Mouse (Mus musculus): ENCODE results near the gene Actg1. TPM values are rescaled to one million over a fixed set of nuclear protein-coding genes. Genes with fewer than 3 reads are reported as not detected.

Gene Actg1
- total RNA-seq, 2 experiments from 2014 or later: 1,262 to 1,401 TPM

DNA sequence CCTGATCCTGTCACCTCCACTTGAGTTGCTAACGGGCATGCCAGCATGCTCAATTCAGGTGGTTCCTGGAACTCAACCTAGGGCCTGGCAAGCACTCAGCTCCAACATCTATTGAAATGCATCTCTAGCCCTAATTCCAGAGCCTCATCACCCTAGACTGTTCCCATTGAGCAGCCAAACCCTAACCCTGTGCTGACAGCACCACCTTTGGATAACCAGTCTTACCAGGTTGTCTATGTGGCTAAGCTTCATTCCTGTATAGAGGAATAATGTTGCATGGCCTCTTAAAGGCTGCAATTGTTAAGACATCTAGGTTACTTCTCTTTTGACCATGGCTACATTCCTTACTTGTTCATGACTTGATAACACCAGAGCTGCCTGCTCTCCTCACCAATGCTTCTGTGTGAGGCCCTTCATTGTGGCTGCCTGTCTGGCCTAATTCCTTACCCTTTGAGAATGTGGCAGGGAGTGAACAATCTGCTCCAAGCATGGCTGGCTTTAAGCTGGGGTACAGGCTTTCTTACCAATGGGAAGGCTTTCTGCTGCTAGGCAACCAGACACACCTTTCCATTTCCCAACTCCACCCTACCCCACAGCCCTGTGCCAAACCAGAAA lies 3.2 kb downstream of the Actg1 start:
- DNase-seq: no peak

DNA sequence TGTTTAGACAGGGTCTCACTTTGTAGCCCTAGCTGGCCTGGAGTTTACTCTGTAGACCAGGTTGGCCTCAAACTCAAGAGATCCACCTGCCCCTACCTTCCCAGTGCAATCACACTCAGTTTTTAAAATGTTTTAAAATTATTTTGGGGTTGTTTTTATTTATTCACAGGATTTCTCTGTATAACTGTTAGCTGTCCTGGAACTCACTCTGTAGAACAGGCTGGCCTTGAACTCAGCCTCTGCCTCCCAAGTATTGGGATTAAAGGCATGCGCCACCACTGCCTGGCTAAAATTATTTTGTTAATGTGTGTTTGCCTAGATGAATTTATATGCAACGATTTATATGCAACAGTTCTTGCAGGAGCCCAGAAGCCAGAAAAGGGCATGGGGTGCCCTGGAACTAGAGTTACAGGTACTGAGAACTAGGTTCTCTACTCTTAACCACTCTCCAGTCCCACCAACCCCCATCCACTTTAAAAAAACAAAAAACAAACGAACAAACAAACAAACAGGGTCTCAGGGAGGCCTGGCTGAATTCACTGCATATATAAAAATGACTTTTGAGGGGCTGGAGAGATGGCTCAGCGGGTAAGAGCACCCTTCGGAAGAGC lies 3.9 kb downstream of the Actg1 start:
- no peak for DNase-seq

DNA sequence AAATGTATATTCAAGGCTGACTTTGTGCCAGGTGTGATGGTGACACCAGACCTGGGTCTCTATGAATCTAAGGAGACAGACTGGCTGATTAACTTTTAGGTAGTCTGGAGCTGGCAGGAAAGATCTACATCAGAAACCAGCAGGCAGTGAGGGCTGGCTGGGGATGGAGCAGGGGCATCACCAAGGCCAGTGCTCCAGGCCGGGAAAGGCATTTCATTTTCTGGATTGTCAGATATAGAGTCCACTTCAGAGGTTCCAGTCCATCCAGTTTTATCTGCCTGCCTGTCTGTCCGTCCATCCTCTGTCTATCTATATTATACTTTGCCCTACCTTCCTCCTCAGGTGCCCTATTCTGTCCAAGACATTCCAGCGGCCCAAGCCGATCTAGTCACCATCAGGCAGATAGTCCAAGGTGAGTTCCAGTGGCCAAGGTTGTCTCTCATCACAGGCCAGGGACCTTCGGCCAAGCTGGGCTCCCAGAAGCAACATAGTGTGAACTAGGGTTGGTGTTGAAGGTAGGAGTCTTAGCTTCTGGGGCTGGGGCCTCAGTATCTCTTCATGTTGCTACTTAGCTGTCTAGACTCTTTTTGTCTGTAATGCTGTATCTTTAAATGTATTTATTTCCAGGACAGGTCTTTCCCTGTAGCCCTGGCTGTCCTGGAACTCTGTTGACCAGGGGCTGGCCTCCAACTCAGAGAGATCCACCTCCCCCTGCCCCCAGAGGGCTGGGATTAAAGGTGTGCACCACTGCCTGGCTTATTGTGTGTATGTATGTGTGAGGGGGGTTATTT lies 4.6 kb downstream of the Actg1 start:
- DNase-seq: no peak

DNA sequence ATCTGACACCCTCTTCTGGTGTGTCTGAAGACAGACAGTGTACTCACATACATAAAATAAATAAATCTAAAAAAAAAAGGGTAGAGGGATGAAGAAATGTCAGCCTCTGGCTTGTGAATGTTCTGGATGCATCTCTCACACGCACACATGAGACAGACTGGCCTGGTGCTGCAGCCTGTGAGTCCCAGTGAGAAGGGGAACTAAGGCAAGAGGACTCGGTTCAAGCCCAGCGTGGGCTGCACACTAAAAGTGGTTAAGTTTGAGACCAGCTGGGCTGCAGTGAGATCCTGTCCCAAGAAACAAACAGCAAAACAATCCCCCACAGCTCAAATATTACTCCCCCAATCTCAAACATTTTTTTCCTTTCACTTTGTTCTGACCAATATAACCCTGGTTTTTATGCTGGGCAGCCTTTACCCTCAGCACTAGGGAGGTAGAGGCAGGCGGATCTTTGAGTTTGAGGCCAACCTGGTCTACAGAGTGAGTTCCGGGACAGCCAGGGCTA lies 5.6 kb downstream of the Actg1 start:
- DNase-seq: no peak

DNA sequence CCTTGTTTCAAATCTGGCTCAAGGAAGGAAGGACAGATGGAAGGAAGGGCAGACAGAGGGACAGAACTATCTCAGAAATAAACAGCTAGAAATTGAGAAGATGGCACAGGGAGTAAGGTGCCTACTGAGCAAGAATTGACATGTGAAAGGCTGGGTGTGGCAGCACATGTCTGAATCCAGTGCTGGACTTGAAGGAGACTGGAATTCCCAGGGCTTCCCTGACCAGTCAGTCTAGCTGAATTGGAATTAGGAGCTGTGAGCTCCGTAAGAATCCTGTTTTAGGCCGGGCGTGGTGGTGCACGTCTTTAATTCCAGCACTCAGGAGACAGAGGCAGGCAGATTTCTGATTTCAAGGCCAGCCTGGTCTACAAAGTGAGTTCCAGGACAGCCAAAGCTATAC lies 6.7 kb downstream of the Actg1 start:
- no peak for DNase-seq

DNA sequence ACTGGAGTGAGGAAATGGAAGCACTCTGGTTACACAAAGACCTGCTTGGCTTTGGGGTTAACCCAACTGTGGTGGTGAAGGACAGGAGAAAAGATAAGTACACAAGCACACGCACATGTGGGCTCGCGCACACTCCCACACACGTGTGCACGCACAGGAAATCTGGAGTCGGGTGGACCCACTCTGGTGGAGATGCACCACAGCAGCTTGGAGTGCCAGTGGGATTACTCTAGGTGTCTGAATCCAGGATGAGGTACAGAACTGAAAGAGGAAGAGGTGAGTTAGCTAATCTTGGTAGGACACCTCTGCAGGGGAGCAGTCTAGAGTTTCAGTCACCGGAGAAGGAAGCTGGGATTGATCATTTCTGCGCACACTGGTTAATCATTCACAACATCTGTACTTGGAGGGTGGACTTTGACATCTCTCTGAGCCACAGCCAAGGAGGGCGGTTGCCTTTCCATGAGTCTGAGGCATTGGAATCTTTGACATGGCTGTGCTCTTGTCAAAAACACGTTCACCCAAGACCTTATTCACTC lies 8.3 kb downstream of the Actg1 start:
- DNase-seq: no peak

DNA sequence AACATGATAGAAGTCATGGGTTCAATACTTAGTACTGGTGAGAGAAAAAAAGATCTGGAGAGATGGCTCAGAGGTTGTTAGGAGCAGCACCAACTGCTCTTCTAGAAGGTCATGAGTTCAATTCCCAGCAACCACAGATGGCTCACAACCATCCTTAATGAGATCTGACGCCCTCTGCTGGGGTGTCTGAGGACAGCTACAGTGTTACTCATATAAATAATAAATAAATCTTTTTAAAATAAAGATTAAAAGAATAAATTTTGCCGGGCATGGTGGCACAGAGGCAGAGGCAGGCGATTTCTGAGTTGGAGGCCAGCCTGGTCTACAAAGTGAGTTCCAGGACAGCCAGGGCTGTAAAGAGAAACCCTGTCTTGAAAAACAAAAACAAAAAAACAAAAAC lies 9.6 kb downstream of the Actg1 start:
- DNase-seq: no peak

DNA sequence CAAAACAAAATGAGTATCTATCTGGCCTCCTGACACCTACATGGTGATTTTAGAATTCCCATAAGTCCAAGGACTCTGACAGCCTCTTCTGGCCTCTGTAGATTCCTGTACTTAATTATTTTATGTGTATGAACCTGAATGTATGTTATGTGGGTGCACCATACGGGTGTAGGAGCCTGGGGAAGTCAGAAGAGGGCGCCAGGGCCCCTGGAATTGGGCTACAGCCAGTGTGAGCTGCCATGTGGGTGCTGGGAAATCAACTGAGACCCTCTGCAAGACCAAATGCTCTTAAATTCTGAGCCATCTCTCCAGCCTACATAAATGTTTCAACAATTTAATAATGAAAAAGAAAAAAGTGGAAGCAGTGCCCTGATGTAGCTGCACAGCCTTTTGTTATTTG lies 10.9 kb downstream of the Actg1 start:
- no peak for DNase-seq

DNA sequence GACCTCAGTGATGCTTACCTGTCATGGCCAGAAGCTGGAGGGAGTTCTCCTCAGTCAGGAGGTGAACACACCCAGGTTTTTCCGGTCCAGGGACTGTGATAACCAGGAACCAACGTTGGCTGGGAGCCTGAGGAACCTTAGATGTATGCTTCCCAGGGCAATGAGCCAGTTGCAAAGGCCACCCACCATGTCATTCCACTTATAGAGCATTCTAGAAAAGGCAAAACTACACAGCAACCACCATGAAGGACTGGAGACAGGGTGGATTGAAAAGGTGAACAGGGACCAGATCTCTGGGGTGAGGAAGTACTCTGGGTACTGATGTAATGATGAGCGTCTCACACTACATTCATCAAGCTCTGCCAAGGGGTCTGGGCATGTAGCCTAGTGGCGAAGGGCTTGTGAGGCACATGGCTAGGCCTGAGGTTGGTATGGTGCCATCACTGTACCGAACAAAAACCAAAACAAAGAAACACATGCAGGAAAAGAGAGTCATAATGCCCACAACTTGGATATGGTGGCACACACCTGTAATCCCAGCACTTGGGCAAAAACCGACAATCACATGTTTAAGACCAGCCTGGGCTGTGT lies 12.8 kb downstream of the Actg1 start:
- no peak for DNase-seq

DNA sequence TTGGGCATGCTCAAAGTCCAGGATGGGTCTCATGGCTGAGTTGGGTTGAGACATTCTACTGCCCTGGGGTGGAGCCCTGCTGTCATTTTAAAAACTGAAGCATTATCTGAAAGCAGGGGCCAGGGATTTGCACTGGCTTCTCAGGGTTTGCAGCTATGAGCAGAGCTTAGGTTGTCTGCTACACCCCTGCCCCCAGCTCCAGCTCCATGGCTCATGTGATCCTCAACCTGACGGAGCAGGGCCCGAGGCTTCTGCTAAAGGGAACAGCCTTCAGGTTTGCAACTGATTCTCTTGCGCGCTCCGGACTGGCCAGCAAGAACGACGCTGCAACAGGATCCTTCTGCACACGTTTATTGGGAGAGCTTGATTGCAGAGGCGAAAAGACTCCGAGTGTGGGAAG lies 28.2 kb downstream of the Actg1 start:
- no peak for DNase-seq

DNA sequence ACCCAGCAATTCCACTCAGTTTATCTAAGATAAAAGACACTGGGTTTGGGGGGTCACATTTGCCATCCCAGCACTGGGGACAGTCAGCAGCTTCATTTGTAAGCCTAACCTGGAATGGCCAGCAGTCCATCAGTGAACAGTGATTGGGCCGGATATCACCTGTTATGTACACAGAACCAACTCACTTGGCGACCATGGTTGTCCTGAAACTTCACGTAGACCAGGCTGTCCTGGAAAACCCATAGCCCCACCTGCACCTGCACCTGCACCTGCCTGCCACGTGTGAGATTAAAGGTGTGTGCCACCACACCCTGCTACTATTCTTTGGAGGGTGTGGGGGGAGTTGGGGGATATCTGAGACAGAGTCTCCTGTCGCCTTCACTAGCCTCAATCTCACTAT lies 29.0 kb downstream of the Actg1 start:
- no peak for DNase-seq

DNA sequence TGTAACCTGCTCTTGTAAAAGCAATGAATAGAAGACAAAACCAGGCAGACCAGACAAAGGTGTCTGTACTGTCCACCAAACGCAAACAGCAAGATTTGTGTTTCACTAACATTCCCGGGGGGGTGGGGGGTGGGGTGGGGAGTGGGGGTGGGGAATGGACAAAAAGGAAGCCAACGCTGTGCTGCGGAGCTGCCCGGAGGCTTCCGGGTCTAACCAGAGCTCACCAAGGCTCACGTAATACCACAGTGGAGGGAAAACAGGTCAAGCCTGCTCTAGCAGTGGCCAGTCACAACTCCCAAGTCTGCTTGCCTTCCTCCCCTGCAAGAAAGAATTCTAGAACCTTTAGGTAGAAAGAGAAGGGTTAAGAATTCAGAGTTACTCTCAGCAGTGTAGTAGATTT lies 30.9 kb downstream of the Actg1 start:
- no peak for DNase-seq

DNA sequence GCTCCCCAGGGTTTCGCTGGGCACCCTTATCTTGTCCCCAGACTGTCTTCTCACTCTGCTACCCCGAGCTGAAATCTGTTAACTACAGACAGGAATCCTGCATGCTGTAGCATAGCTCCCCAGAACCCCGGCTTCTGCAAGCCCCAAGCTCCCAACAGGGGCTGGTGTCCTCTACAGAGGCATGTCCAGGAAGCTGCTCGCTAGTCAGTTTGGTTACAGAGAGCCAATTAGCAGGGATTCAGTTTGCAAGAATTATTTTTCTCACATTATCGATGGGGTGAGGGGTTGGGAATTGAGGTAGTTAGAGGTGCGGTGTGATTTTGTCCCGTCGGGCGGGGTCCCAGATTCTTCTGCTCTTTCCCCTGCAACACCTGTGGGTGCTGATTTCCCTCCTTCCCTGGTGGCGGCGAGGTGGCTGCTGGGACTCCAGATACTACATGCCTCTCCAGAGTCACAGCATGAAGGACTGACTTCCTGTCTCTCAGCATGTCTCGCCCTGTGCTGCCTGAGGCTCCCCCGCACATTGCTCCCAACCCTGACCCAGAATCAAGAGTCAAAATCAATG lies 31.6 kb downstream of the Actg1 start:
- no peak for DNase-seq

DNA sequence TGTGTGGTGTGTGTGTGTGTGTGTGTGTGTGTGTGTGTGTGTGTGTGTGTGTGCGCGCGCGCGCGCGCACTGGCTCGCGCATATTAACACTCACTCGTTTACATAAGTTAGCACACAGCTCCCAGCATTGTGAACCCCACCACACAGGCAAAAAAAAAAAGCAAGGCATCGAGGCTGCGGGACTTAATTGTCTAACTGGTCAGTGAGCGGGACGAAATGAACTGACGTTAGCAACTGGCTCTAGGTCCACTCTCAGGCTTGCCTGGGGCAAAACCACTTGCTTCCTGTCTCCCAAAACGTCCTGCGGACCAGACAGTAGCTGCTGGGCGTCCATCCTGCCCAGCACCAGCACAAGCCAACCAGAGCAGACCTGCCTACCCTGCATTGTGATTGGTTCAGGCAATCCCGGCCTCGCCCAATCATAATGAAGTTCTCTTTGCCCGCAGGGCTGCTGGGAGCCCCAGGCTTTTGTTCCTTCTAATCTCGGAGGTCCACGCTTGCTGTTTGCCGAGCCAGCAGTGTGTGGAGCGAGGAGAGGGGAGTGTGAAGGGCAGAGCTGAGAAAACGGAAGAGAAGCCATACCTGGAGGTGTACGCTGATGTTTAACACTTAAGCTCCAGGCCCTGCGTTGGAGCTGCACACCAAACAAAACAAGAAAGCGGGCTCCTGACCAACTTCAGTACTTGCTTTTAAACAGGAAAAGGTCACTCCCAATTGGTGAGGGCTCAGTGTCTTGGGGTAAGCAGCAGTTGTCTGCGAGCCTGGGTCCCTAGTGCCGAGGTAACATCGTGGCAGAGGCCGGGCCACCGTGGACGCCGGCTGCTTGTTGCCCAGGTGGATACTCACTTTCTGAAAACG lies 32.3 kb downstream of the Actg1 start:
- DNase-seq: peak; percentile 92 to 94

DNA sequence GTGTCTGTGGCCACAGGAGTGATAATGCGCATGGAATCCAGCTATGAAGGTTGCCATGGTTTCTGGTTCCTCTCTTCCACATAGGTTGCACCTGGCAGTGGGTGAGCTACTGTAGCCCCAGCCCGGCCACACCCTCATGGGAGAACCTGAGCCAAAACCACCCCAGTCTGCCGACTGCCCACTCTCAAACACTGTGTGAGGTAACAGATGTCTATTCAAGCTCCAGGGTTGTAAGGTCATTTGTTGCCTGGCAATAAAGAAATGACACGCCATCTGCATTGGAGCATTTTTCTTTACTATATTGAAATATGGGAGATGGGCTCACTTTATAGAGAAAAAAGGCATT lies 33.0 kb downstream of the Actg1 start:
- peak in 1 of 2 experiments; percentile 41 for DNase-seq

DNA sequence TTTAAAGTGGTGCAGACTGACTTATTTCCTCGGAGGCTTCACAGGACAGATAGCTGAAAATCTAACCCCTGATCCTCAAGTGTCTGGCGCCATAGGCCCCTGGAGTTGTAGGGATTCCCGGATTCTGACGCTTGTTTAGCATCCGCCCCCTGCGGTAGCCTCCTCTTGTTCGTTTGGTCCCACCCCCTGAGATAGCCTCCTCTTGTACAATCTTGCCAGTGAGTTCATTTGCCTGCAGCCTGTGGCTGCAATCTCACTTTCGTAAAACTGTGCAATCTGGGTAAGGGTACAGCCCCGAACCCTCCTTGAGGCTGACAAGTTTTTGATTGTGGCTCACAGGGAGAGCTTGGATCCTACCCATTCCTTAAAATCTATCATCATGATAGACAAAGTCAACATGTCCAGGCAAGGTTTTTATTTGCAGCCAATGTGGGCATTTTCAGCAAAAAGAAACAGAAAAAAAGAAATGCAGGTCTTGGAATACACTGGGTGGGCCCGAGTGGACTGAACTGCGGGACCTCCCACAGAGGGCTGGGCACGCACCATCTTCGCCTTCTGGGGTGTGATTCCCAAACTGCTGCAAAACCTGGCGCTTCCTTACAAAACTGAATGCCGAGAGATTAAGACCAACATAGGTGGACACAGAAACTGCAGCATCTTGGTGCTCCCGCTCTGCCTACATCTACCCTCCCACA lies 33.5 kb downstream of the Actg1 start:
- no peak for DNase-seq

DNA sequence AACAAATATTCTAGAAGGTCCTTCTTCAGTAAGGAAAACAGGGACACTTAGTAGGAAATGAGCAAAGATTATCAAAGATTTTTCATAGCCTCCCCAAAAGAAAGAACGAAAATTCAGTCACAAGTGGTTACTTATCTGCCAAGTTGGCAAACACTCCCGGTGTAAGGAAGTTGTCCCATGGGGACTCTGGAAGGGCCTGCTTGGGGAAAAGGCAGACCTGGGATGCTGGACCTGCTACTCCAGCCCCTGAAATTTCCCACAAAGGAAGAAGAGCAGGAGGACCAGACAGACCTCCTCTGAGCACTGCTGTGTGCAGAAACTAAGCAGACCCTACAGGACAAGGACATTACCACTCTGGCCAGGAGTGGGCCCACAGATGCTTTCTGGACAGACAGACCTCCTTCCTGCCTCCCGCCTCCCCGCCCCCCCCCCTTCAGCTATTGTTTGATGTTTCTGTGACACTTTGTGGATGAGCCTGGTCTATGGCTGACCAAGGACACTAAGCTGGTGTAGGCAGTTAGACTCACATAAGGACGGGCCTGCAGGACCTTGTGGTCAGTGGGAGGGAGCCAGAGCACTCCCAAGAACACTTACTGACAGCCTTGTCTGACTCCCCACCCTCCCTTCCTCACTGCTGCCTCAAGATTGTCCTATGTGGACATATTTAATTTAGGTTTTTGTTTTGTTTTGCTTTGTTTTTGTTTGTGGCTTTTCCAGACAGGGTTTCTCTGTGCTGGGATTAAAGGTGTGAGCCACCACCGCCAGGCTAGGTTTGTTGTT lies 34.2 kb downstream of the Actg1 start:
- DNase-seq: no peak

DNA sequence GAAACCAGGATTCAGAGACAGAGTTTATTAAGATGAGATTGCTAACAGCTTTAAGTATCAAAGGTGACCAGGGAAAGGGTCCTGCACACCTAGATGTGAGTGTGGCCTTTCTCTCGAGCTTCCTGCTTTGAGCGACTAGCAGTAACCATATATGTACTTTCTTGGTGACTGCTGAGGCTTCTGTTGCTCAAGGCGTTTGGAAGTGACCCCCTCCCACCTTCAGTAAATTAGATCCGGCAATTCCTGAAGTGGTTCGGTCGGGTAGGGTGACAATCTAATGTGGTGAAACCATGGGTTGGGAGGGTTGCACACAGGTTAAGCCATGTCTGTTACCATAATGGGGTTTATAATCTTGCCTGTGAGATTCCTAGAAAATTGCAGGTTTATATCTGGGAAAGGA lies 36.3 kb downstream of the Actg1 start:
- DNase-seq: no peak

DNA sequence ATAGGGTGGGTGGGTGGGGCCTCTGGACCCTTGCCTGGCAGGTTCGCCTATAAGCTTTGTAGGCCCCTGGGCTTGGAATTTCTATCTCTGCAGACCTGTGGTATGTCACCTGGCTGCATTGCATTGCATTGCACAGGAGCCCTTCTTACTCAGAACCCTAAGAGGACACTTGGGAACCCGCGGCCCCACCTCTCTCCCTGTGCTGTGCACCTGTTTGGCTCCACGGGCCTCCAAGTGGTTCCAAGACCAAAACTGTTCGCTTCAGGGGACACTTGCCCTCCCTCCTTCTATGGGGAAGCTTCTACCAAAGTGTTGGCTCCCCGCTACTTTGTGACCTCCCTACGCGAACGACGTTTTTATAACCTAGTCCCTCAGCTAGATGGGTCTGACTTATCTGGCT lies 36.8 kb downstream of the Actg1 start:
- no peak for DNase-seq

DNA sequence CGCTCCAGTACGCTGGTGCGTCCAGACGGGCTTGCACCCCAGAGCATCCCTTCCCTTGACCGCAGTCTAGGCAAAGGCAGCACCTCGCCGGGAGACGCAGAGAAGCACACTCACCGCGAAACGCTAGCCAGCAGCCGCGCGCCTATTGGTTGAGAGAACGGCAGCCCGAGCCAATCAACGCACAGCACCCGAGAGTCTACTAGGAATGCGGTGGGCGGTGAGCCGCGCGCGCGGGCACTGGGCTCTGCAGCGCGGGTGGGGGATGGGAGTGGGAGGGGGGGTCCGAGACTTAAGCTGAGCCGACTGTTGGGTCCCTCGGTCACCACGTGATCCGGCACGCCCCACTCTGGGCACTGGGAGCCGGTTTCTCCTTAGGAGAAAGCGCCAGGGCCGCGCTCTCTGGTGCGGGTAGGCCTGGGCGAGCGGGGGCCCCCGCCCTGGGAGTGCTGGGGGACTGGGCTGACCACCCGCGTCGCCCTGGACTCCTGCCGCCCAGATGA lies 37.5 kb downstream of the Actg1 start:
- DNase-seq: peak; percentile 89 to 91
